Mouse (Mus musculus) heart, embryonic 16.5 days (tissue): ENCODE data around the gene Defa22. TPM values are rescaled to one million over a fixed set of nuclear protein-coding genes. Genes with fewer than 3 reads are reported as not detected.
"Not testable (repeated sequence)": the region's sequence is repeated elsewhere in the genome, so short reads cannot be mapped to it uniquely, and the experiment has no call there.

Experiments used
- ATAC-seq: fragments of 200-750 bp; cut with Nextera tagmentation; replicated peaks from 2 replicates; pipeline ENCODE4 v1.8.0; 2017; ENCODE audit warnings: moderate number of reproducible peaks; ENCODE audit not compliant: insufficient read depth, low FRiP score; ENCODE audit errors: extremely low read depth
- H3K27ac ChIP-seq: fragments of 300-500 bp; sonication (generic); 2 replicates; pipeline ENCODE4 v1.5.1; 2014; ENCODE audit warnings: mild to moderate bottlenecking, low read length, control low read depth, moderate library complexity
- H3K27me3 ChIP-seq: fragments of 300-500 bp; sonication (generic); 2 replicates; pipeline ENCODE4 v1.6.1; 2014; ENCODE audit warnings: low read length, mixed read lengths; ENCODE audit not compliant: control insufficient read depth, insufficient read depth
- H3K36me3 ChIP-seq: fragments of 300-500 bp; sonication (generic); 2 replicates; pipeline ENCODE4 v1.6.1; 2014; ENCODE audit not compliant: control insufficient read depth, insufficient read depth
- H3K4me1 ChIP-seq: fragments of 300-500 bp; sonication (generic); 2 replicates; pipeline ENCODE4 v1.6.1; 2014; ENCODE audit warnings: low read length, mixed read lengths; ENCODE audit not compliant: control insufficient read depth, insufficient read depth
- H3K4me2 ChIP-seq: fragments of 300-500 bp; sonication (generic); 2 replicates; pipeline ENCODE4 v1.6.1; 2014; ENCODE audit warnings: low read depth, mild to moderate bottlenecking, control low read depth, low read length
- H3K4me3 ChIP-seq: fragments of 300-500 bp; sonication (generic); 2 replicates; pipeline ENCODE4 v1.5.1; 2014; ENCODE audit warnings: mild to moderate bottlenecking, control low read depth, low read length
- H3K9ac ChIP-seq: fragments of 300-500 bp; sonication (generic); 2 replicates; pipeline ENCODE4 v1.6.1; 2014; ENCODE audit warnings: low read length, control low read depth
- H3K9me3 ChIP-seq: fragments of 300-500 bp; sonication (generic); replicated peaks from 2 replicates; pipeline ENCODE4 v1.6.1; 2016; ENCODE audit warnings: low read length; ENCODE audit not compliant: control insufficient read depth
- WGBS: fragments of 180-500 bp; shearing (Covaris S2); extraction: QIAGEN DNeasy Blood & Tissue Kit; methylation state at CpG from one replicate; pipeline ENCODE4 v1.1.7; 2014; 5-methylcytosine and 5-hydroxymethylcytosine counted together
- polyA plus RNA-seq: library from polyadenylated mRNA; unstranded; fragments of >200 nt; fragmentation: Nextera tagmentation; extraction: Ambion mirVana; gene quantifications from 2 replicates; pipeline ENCODE4 v1.2.1, GENCODE M21; 2015

Defa22 gene
- polyA plus RNA-seq, result 2.1 TPM in 1 of 2 replicates, not detected in the other

DNA sequence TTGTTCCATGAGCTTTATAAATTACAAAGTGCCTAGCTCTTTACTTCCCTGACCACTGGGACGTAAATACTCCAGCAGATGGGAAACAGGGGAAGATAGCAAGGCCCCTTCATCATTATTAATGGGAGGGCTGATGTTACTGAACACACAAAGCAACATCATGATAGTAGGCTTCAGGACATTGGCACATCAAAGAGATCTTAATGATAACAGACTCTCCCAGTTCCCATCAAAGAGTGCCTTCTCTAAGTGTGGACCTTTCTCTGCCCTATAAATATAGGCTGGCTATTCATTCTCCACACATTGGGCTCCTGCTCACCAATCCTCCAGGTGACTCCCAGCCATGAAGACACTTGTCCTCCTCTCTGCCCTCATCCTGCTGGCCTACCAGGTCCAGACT lies at the start of gene Defa22:
Defa22 (plus strand) TSS at position 301 of the 400 bp plus-strand sequence.
- H3K36me3 ChIP-seq, result not testable (repeated sequence)
- WGBS, result no CpG with 5 or more reads among the region's 1 CpGs

DNA sequence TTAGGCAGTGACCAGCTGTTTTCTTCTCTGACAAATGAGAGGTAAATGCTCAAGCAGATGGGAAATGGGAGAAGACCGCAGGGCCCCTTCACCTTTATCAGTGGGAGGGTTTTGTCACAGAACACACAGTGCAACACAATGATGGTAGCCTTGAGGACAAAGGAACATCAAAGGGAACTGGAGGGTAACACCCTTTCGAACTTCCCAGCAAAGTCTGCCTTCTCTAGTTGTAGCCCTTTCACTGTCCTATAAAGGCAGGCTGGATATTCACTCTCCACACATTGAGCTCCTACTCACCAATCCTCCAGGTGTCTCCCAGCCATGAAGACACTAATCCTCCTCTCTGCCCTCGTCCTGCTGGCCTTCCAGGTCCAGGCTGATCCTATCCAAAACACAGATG lies 27.7 kb upstream of the Defa22 start, which contains the start of gene Defa30:
Defa30 (plus strand) TSS at position 301 of the 400 bp plus-strand sequence.
- not testable (repeated sequence) for H3K9me3 ChIP-seq, H3K27me3 ChIP-seq, H3K36me3 ChIP-seq, H3K4me3 ChIP-seq, H3K9ac ChIP-seq, ATAC-seq, H3K4me2 ChIP-seq, H3K27ac ChIP-seq, H3K4me1 ChIP-seq
- 40% methylated on average over 3 of the region's 3 CpGs for WGBS

More for the DNA sequence above, at the start of gene Defa22:
- H3K27me3 ChIP-seq, H3K4me1 ChIP-seq, H3K4me2 ChIP-seq, ATAC-seq, H3K9ac ChIP-seq, H3K27ac ChIP-seq, H3K4me3 ChIP-seq, H3K9me3 ChIP-seq: not testable (repeated sequence)

DNA sequence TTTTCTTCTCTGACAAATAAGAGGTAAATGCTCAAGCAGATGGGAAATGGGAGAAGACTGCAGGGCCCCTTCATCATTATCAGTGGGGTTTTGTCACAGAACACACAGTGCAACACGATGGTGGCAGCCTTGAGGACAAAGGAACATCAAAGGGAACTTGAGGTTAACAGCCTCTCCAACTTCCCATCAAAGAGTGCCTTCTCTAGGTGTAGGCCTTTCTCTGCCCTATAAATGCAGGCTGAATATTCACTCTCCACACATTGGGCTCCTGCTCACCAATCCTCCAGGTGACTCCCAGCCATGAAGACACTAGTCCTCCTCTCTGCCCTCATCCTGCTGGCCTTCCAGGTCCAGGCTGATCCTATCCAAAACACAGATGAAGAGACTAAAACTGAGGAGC lies 29.2 kb downstream of the Defa22 start, which contains the start of gene Defa31:
Defa31 (plus strand) TSS at position 301 of the 400 bp plus-strand sequence.
- not testable (repeated sequence) for H3K4me2 ChIP-seq, H3K4me3 ChIP-seq, H3K4me1 ChIP-seq, ATAC-seq, H3K9ac ChIP-seq, H3K9me3 ChIP-seq, H3K36me3 ChIP-seq, H3K27me3 ChIP-seq, H3K27ac ChIP-seq
- WGBS, result no CpG with 5 or more reads among the region's 1 CpGs

DNA sequence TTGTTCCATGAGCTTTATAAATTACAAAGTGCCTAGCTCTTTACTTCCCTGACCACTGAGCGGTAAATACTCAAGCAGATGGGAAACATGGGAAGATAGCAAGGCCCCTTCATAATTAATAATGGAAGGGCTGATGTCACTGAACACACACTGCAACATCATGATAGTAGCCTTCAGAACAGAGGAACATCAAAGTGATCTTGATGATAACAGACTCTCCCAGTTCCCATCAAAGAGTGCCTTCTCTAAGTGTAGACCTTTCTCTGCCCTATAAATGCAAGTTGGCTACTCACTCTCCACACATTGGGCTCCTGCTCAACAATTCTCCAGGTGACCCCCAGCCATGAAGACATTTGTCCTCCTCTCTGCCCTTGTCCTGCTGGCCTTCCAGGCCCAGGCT lies 39.2 kb downstream of the Defa22 start, which contains the start of gene Gm15293:
Gm15293 (plus strand) TSS at position 301 of the 400 bp plus-strand sequence.
- not testable (repeated sequence) for ATAC-seq, H3K4me3 ChIP-seq, H3K27ac ChIP-seq, H3K9me3 ChIP-seq, H3K4me2 ChIP-seq, H3K9ac ChIP-seq, H3K36me3 ChIP-seq, H3K4me1 ChIP-seq, H3K27me3 ChIP-seq
- no CpG with 5 or more reads among the region's 1 CpGs for WGBS

Other genes starting within 250 kb of the Defa22 start
- not detected in 2 replicates for gene Gm6040, start 240.2 kb upstream of the Defa22 start, polyA plus RNA-seq
- gene AY761185, start 217.6 kb upstream of the Defa22 start, polyA plus RNA-seq, result not detected in 2 replicates
- 0.55 TPM in 1 of 2 replicates, not detected in the other for gene Defa21, start 136.7 kb upstream of the Defa22 start, polyA plus RNA-seq
- gene Defa23, start 107.2 kb upstream of the Defa22 start, polyA plus RNA-seq, result 0.68 TPM in 1 of 2 replicates, not detected in the other
- gene Defa35, start 97.2 kb upstream of the Defa22 start, polyA plus RNA-seq, result not detected in 2 replicates
- not detected in 2 replicates for gene Defa25, start 77.8 kb upstream of the Defa22 start, polyA plus RNA-seq
- not detected in 2 replicates for gene Gm14851, start 66.2 kb upstream of the Defa22 start, polyA plus RNA-seq
- gene Defa30, start 27.6 kb upstream of the Defa22 start, polyA plus RNA-seq, result 0.71 TPM in 1 of 2 replicates, not detected in the other
- gene Defa31, start 29.3 kb downstream of the Defa22 start, polyA plus RNA-seq, result not detected in 2 replicates
- gene Gm15293, start 39.3 kb downstream of the Defa22 start, polyA plus RNA-seq, result not detected in 2 replicates
- not detected in 2 replicates for gene Gm15292, start 87.5 kb downstream of the Defa22 start, polyA plus RNA-seq
- not detected in 2 replicates for gene Defa27, start 153.3 kb downstream of the Defa22 start, polyA plus RNA-seq
- gene Defa29, start 164.7 kb downstream of the Defa22 start, polyA plus RNA-seq, result not detected in 2 replicates
- not detected in 2 replicates for gene Defa2, start 216.2 kb downstream of the Defa22 start, polyA plus RNA-seq
- 1.2 TPM in 1 of 2 replicates, not detected in the other for gene Defa33, start 229.5 kb downstream of the Defa22 start, polyA plus RNA-seq